Mouse (Mus musculus): ENCODE measurements around the gene Dnah3. TPM values are rescaled to one million over a fixed set of nuclear protein-coding genes. Genes with fewer than 3 reads are reported as not detected.

Dnah3 gene
- polyA plus RNA-seq, 1 experiment, result 0.01 TPM

GRCm38 (mm10) chr7:119954047-119954446 is 141.0 kb downstream of the Dnah3 start:
- no peak for DNase-seq (ENCODE audit: low spot score)

DNA sequence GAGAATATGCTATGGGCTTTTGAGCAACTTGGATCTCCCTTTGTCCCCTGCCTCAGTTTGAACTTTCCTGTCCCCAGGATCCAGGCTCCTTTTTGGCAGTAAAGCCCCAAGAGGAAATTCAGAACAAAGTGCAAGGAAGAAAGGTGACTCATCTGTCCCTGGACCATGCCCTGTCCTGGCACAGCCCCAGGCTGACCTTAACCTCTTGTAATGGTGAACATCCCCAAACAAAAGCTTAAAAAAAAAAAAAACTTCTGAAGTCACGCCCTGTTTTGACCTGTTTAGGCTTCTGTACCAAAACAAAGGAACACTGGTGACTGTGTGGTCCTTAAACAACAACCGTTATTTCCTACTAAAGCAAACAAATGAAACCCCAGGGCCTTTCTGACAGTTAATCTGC is 153.5 kb downstream of the Dnah3 start:
- DNase-seq (ENCODE audit: low spot score), result no peak

DNA sequence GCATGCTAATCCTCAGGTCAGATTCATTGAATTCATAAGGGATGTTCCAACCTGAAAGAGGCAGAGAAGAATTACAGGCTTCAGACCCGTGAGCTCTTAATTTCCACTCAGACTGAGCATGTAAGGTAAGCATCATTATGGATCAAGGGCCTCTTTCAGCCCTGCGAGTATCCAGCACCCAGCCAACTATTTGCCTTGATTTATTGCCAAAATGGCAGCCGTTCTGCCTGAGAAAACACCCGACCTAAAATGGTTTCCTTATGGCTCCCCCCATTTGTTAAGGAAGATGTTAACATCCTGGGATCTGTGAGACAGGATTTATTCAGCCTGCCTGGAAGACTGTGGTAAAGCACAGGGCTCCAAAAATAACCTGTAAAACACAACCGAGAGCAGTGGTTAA is 158.0 kb downstream of the Dnah3 start:
- DNase-seq (ENCODE audit: low spot score), result no peak

DNA sequence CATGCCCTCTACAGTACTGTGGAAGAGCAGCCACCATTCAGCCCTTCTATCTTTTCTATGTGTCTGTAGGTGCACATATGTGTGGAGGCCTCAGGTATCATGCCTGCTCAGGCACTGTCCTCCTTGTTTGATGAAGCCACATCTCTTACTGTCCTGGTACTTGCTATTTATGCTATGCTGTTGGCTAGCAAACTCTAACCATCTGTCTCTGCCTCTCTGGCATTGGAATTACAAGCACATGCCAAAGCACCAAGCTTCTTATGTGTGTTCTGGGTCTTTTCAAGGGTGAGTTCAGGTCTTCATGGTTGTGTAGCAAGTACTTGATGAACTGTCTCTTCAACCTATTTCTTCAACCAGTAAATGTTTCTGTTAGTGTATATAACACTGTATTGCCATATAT is 158.8 kb downstream of the Dnah3 start:
- no peak for DNase-seq (ENCODE audit: low spot score)

- no peak for DNase-seq (ENCODE audit: low spot score)
Observed at GRCm38 (mm10) chr7:119928783-119929440, 166.2 kb downstream of the Dnah3 start.

- no peak for DNase-seq (ENCODE audit: low spot score)
Observed at GRCm38 (mm10) chr7:119921054-119921453, 174.0 kb downstream of the Dnah3 start.

- DNase-seq (ENCODE audit: low spot score), result no peak
Observed at GRCm38 (mm10) chr7:119920457-119920856, 174.6 kb downstream of the Dnah3 start.

GRCm38 (mm10) chr7:119911727-119912126 is 183.4 kb downstream of the Dnah3 start:
- DNase-seq (ENCODE audit: low spot score), result no peak

- DNase-seq (ENCODE audit: low spot score), result no peak
Observed at GRCm38 (mm10) chr7:119906523-119907215, 188.4 kb downstream of the Dnah3 start.

DNA sequence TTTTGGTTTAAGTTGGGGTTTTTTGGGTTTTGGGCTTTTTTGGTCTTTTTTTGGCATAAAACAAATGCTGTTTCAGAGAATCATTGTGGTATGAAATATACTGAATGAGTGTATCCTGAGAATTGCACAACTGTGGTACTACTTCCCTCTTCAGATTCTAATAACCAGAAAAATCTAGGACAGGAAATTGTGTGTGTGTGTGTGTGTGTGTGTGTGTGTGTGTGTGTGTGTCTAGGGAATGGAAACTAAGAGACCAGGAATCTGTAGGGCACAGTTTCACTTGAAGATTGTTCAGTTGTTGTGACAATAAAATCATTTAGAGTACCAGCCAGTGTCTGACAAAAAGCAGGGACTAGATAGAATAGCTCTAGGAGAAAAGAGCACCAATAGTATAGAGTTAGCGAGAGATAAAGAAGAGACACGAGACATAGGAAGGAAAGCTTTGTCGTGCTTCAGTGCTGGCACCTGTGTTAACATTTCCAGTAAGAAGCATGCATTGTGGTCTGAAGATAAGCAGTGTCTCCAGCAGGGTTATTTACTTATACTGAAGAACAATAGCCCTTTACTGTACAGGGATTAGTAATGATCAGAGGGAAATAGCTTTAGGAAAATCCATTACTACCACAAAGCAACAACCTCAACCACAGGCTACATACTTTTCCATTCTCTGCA is 195.6 kb downstream of the Dnah3 start:
- DNase-seq (ENCODE audit: low spot score), result no peak

DNA sequence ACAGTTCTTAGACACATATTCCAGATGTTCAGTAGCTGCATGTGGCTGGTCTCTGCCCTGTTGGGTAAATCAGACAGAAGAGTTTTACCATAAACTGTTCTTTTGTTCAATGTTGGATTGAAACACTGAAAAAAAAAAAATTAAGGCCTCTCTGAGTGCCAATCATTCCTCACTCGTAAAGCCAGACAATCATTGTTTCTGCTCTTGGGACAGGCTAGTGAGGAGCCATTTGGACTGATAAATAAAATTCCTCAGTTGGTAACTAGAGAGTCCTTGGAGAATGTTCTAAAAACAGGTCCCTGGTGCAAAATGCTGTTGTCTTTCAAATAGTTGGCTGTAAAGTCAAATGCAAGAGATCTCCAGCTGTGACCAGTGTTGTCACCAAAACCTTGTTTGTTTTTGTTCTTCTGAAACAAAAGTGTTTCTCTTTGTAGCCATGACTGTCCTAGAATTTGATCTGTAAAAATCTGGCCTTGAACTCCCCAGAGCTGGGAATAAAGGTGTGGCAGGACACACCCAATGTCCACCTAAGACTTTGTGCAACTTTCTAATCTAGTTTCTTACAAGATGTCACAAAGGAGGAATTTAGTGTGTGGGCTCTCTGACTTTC is 196.7 kb downstream of the Dnah3 start:
- no peak for DNase-seq (ENCODE audit: low spot score)

DNA sequence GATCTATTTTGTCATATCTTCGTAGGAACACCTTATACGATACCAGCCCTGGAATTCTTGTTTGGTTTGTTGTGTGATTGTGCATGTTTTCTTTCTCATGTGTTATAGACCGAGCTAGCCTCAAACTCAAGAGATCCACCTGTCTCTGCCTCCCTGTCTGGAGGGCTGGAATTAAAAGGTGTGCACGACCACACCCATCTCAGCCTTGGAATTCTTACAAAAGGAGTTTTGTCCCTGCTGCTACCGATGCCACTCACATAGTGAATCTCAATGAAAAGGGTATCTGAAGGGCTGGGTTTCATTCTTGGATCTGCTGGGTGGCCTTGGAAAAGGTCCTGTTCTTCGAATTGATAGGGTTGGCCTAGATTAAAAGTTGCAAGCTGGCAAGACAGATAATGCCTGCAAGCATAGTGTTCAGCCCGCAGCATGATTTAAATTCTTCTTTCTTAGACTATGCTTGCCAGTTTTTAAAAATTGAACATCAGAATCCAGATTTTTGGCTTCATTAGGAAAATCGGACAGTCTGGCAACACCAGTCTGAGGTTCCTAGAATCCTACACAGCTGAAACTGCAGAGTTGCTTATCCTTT is 197.5 kb downstream of the Dnah3 start:
- DNase-seq (ENCODE audit: low spot score), result no peak

DNA sequence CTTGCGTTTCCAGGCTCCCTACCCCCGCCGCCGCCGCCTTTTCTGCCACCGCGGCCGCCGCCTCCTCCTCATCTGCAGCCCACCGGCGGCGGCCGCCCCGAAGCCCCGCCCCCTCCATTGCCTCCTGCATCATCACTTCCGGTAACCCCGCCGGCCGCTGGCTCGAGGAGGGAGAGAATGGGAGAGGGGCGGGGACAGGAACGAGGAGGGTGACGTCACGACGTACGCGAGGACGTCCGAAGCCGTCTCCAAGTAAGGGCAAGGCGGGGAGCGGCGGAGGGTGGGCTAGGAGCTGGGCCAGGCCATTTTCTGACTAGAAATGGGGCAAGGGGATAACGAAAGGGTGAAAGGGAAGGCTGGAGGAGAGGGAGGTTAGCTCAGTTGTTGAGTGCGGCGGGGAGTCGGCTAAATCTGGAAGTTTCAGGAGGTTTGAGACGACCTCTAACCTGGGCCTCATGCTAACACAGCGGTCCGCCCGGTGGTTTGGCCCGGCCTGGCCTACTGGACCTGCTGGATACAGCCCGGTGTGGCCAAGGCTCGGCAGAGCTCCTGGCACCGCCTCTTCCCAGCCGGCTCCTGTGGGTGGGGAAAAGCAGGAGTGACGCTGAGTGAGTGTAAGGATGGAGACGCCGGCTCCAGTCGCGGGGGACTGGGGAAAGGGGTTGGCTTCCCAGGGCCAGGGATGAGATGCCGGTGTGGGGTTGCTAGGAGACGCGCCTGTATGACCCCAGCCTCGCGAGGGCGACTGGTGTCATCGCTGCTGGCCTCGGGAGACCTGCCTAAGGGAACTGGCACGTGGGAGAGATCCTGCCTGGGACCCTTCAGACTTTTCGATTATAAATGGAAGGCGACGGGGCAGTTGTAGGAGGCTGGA is 199.2 kb downstream of the Dnah3 start, which contains the start of the genes Lyrm1 and Dcun1d3:
TSS of gene Lyrm1 (plus strand) at position 223 of the 874 bp plus-strand sequence.
TSS of gene Dcun1d3 (minus strand) at position 660 of the 874 bp plus-strand sequence.
- DNase-seq (ENCODE audit: low spot score), result peak; percentile 89

DNA sequence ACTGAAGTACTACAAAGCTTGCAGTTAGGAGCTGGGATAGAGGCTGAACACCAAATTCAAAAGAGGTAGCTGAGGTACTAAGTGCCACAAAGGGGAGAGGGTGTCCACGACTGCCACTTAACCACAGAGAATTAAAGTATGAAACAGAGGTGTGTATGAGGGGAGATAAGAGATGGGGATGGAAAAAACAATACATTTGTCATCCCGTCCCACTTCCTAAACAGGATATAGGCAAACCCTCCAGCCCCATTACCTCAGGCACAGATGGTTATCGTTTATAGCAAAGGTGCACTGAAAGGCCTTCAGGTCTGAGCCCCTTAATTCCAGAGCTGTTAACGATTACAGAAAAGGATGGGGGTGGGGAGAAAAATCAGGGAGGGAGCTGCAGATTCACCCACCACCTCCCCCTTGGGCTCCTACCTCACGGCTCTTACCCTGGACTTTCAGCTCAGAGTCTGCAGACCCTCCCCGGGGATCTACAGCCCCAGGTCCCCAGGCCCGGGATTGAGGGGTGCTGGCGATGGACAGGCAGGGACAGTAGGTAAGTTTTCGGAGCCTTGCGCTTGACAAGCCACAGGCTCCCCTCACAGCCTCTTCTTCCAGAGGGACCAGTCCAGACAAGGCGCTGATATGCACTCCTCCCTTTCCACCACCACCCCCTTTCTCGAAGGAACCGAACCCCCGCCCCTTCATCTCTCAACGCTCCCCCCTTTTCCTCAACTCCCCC is 200.1 kb downstream of the Dnah3 start:
- no peak for DNase-seq (ENCODE audit: low spot score)

- no peak for DNase-seq (ENCODE audit: low spot score)
Observed at GRCm38 (mm10) chr7:119892742-119893141, 202.3 kb downstream of the Dnah3 start.

GRCm38 (mm10) chr7:119892198-119892597 is 202.9 kb downstream of the Dnah3 start:
- no peak for DNase-seq (ENCODE audit: low spot score)

DNA sequence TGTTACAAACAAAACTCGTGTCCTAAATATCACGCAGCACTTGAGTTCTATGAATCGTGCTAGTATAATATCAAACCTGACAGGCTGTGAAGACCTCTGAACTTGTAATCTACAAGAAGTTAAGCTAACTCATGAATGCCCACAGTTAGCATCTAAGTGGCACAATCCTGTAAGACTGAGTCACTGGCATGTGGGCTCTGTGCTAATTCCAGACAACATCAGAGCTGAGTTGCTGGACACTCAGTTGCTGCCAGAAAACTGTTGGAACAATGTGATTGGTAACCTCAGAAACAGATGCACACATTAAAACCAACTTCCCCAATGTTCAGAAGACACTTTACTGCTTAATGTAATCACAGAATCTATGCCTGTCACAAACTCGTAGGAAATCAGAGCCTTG is 207.2 kb downstream of the Dnah3 start:
- no peak for DNase-seq (ENCODE audit: low spot score)

GRCm38 (mm10) chr7:119881229-119881628 is 213.9 kb downstream of the Dnah3 start:
- DNase-seq (ENCODE audit: low spot score), result no peak

DNA sequence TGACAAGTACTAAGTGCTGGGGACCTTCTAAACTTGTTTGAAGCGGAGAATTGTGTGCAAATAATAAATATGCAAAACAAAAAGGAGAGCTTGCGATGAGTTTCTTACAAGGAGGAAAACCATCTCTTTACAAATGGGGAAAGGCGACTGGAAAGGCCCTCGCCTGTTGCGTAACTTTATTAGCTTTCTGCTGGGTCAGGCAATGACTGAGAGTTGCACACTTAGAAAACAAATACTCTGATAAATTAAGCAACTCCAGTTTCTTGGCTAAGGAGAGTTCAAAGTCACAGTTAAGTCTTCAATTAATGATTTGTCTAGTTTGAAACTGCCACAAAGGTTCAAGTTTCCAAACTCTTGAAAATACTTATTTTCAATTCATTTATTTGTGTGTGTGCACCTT is 214.7 kb downstream of the Dnah3 start:
- no peak for DNase-seq (ENCODE audit: low spot score)

- DNase-seq (ENCODE audit: low spot score), result no peak
Observed at GRCm38 (mm10) chr7:119879171-119879570, 215.9 kb downstream of the Dnah3 start.
